Mouse (Mus musculus) neural tube, embryonic 15.5 days (tissue): ENCODE measurements around the gene Smo. TPM values are rescaled to one million over a fixed set of nuclear protein-coding genes. Genes with fewer than 3 reads are reported as not detected.

ENCODE experiments used
- ATAC-seq: fragments of 200-750 bp; cut with Nextera tagmentation; 2 replicates; pipeline ENCODE4 v1.8.0; 2017; ENCODE audit warnings: mild to moderate bottlenecking, moderate TSS enrichment, moderate library complexity; ENCODE audit not compliant: low FRiP score
- H3K27ac ChIP-seq: fragments of 300-500 bp; sonication (generic); replicated peaks from 2 replicates; pipeline ENCODE4 v1.5.1; 2015; ENCODE audit warnings: mild to moderate bottlenecking, inconsistent platforms
- H3K27me3 ChIP-seq: fragments of 300-500 bp; sonication (generic); replicated peaks from 2 replicates; pipeline ENCODE4 v1.6.1; 2015; ENCODE audit warnings: inconsistent platforms
- H3K36me3 ChIP-seq: fragments of 300-500 bp; sonication (generic); 2 replicates; pipeline ENCODE4 v1.6.1; 2015; ENCODE audit warnings: inconsistent platforms
- H3K4me1 ChIP-seq: fragments of 300-500 bp; sonication (generic); 2 replicates; pipeline ENCODE4 v1.6.1; 2015; ENCODE audit warnings: inconsistent platforms
- H3K4me2 ChIP-seq: fragments of 300-500 bp; sonication (generic); 2 replicates; pipeline ENCODE4 v1.6.1; 2015; ENCODE audit warnings: inconsistent platforms, mild to moderate bottlenecking, moderate library complexity
- H3K4me3 ChIP-seq: fragments of 300-500 bp; sonication (generic); replicated peaks from 2 replicates; pipeline ENCODE4 v1.5.1; 2015; ENCODE audit warnings: mild to moderate bottlenecking, inconsistent platforms
- H3K9ac ChIP-seq: fragments of 300-500 bp; sonication (generic); replicated peaks from 2 replicates; pipeline ENCODE4 v1.6.1; 2015; ENCODE audit warnings: mild to moderate bottlenecking, inconsistent platforms
- H3K9me3 ChIP-seq: fragments of 300-500 bp; sonication (generic); replicated peaks from 2 replicates; pipeline ENCODE4 v1.6.1; 2016; ENCODE audit warnings: inconsistent platforms
- whole genome bisulfite sequencing: fragments of 180-500 bp; shearing (Covaris S2); methylation state at CpG from one replicate; pipeline ENCODE4 v1.1.7; 2015; ENCODE audit warnings: mixed read lengths; 5-methylcytosine and 5-hydroxymethylcytosine counted together
- polyA plus RNA-seq: library from polyadenylated mRNA; unstranded; fragments of >200 nt; fragmentation: Nextera tagmentation; extraction: Ambion mirVana; gene quantifications from 2 replicates; pipeline ENCODE4 v1.2.1, GENCODE M21; 2015

Smo gene
- polyA plus RNA-seq, 1 experiment from 2014 or later: 10.8 TPM

GRCm38 (mm10) chr6:29702126-29702525, 33.2 kb upstream of the Smo start:
- Histone ChIP-seq H3K4me2 (no peak overlapping the region), H3K4me3 (no peak overlapping the region), H3K27ac (no peak overlapping the region), H3K4me1 (no peaks in the 10 kb centered on the region), H3K36me3 (no peaks in the 10 kb centered on the region), H3K9ac (no peak overlapping the region), H3K9me3 (no peaks in the 10 kb centered on the region), H3K27me3 (no peaks in the 10 kb centered on the region)
- WGBS: 82% methylated on average over 3 of the region's 3 CpGs
- no peak for ATAC-seq

GRCm38 (mm10) chr6:29704143-29704542, 31.2 kb upstream of the Smo start:
- Histone ChIP-seq H3K4me1 (peaks cover 6% of the 10 kb centered on the region; the same call in 1 of the 2 replicates), H3K4me3 (no peak overlapping the region), H3K27ac (no peak overlapping the region), H3K4me2 (no peak overlapping the region), H3K9me3 (no peaks in the 10 kb centered on the region), H3K27me3 (no peaks in the 10 kb centered on the region), H3K36me3 (no peaks in the 10 kb centered on the region), H3K9ac (no peak overlapping the region)
- no peak for ATAC-seq
- WGBS: 92% methylated on average over 5 of the region's 5 CpGs

- peak; percentile 75; the same call in 1 of the 2 replicates for ATAC-seq
- H3K36me3 ChIP-seq: no peaks in the 10 kb centered on the region
- WGBS: 9% methylated on average over 2 of the region's 2 CpGs
- H3K9ac ChIP-seq: no peak overlapping the region
- peaks cover 14% of the 10 kb centered on the region; the same call in 1 of the 2 replicates for H3K4me1 ChIP-seq
- no peak overlapping the region for H3K4me2 ChIP-seq
- no peaks in the 10 kb centered on the region for H3K27me3 ChIP-seq
- no peak overlapping the region for H3K4me3 ChIP-seq
- peak overlapping the region; percentile 6 for H3K27ac ChIP-seq
- no peaks in the 10 kb centered on the region for H3K9me3 ChIP-seq
These were observed 27.4 kb upstream of the Smo start for GRCm38 (mm10) chr6:29707902-29708301.

- no peak for ATAC-seq
- Histone ChIP-seq H3K4me2 (no peak overlapping the region), H3K9me3 (no peaks in the 10 kb centered on the region), H3K9ac (no peak overlapping the region), H3K4me3 (no peak overlapping the region), H3K36me3 (no peaks in the 10 kb centered on the region), H3K27ac (no peak overlapping the region), H3K4me1 (peaks cover 14% of the 10 kb centered on the region; the same call in 1 of the 2 replicates), H3K27me3 (no peaks in the 10 kb centered on the region)
- WGBS: 58% methylated on average over 3 of the region's 3 CpGs
These were observed 24.0 kb upstream of the Smo start for GRCm38 (mm10) chr6:29711318-29711717.

- H3K4me2 ChIP-seq: no peak overlapping the region
- ATAC-seq: no peak
- H3K4me3 ChIP-seq: no peak overlapping the region
- no peak overlapping the region for H3K27ac ChIP-seq
- 43% methylated on average over 3 of the region's 3 CpGs for WGBS
- H3K9me3 ChIP-seq: no peaks in the 10 kb centered on the region
- no peak overlapping the region for H3K9ac ChIP-seq
- H3K4me1 ChIP-seq: peaks cover 18% of the 10 kb centered on the region
- H3K27me3 ChIP-seq: peaks cover under 1% of the 10 kb centered on the region; the same call in 1 of the 2 replicates
- H3K36me3 ChIP-seq: no peaks in the 10 kb centered on the region
These were observed 23.2 kb upstream of the Smo start for GRCm38 (mm10) chr6:29712011-29712584.

GRCm38 (mm10) chr6:29716624-29717365, 18.5 kb upstream of the Smo start:
- Histone ChIP-seq H3K27me3 (peaks cover 3% of the 10 kb centered on the region; the same call in 1 of the 2 replicates), H3K9ac (no peak overlapping the region), H3K9me3 (no peaks in the 10 kb centered on the region), H3K36me3 (no peaks in the 10 kb centered on the region), H3K4me3 (no peak overlapping the region), H3K27ac (peak overlapping the region; percentile 69; the same call in 1 of the 2 replicates), H3K4me1 (peaks cover 29% of the 10 kb centered on the region), H3K4me2 (no peak overlapping the region)
- ATAC-seq: no peak
- 85% methylated on average over 10 of the region's 10 CpGs for WGBS

- H3K4me2 ChIP-seq: peak overlapping the region; percentile 58
- H3K9ac ChIP-seq: no peak overlapping the region
- no peaks in the 10 kb centered on the region for H3K36me3 ChIP-seq
- no peak for ATAC-seq
- H3K9me3 ChIP-seq: no peaks in the 10 kb centered on the region
- peaks cover 29% of the 10 kb centered on the region for H3K4me1 ChIP-seq
- 67% methylated on average over 10 of the region's 10 CpGs for whole genome bisulfite sequencing
- H3K27ac ChIP-seq: peak overlapping the region; percentile 69
- peaks cover 3% of the 10 kb centered on the region; the same call in 1 of the 2 replicates for H3K27me3 ChIP-seq
- H3K4me3 ChIP-seq: no peak overlapping the region
These were observed 17.8 kb upstream of the Smo start for GRCm38 (mm10) chr6:29717541-29717940.

- peak; percentile 71 for ATAC-seq
- no peaks in the 10 kb centered on the region for H3K9me3 ChIP-seq
- peak overlapping the region; percentile 11; the same call in 1 of the 2 replicates for H3K4me3 ChIP-seq
- no peaks in the 10 kb centered on the region for H3K36me3 ChIP-seq
- peak overlapping the region; percentile 58 for H3K4me2 ChIP-seq
- peak overlapping the region; percentile 69 for H3K27ac ChIP-seq
- 16% methylated on average over 14 of the region's 14 CpGs for WGBS
- H3K9ac ChIP-seq: no peak overlapping the region
- peaks cover 3% of the 10 kb centered on the region; the same call in 1 of the 2 replicates for H3K27me3 ChIP-seq
- H3K4me1 ChIP-seq: peaks cover 29% of the 10 kb centered on the region
These were observed 17.3 kb upstream of the Smo start for GRCm38 (mm10) chr6:29717952-29718521.

- Histone ChIP-seq H3K4me3 (peak overlapping the region; percentile 29), H3K9me3 (no peaks in the 10 kb centered on the region), H3K36me3 (no peaks in the 10 kb centered on the region), H3K4me1 (peaks cover 29% of the 10 kb centered on the region), H3K9ac (no peak overlapping the region), H3K27me3 (peaks cover 3% of the 10 kb centered on the region; the same call in 1 of the 2 replicates), H3K4me2 (peak overlapping the region; percentile 58), H3K27ac (peak overlapping the region; percentile 69)
- peak; percentile 53; the same call in 1 of the 2 replicates for ATAC-seq
- 1% methylated on average over 15 of the region's 15 CpGs for WGBS
These were observed 16.4 kb upstream of the Smo start for GRCm38 (mm10) chr6:29718894-29719329.

GRCm38 (mm10) chr6:29721890-29722289, 13.4 kb upstream of the Smo start:
- no peaks in the 10 kb centered on the region for H3K9me3 ChIP-seq
- no peak overlapping the region for H3K4me3 ChIP-seq
- no peak overlapping the region for H3K4me2 ChIP-seq
- H3K27ac ChIP-seq: no peak overlapping the region
- WGBS: 80% methylated on average over 2 of the region's 2 CpGs
- H3K27me3 ChIP-seq: peaks cover 3% of the 10 kb centered on the region; the same call in 1 of the 2 replicates
- no peak for ATAC-seq
- no peaks in the 10 kb centered on the region for H3K36me3 ChIP-seq
- peaks cover 27% of the 10 kb centered on the region for H3K4me1 ChIP-seq
- H3K9ac ChIP-seq: no peak overlapping the region

GRCm38 (mm10) chr6:29726576-29727200, 8.6 kb upstream of the Smo start:
- H3K4me1 ChIP-seq: no peaks in the 10 kb centered on the region
- 51% methylated on average over 1 of the region's 1 CpGs for WGBS
- H3K4me3 ChIP-seq: no peak overlapping the region
- no peak overlapping the region for H3K27ac ChIP-seq
- no peaks in the 10 kb centered on the region for H3K36me3 ChIP-seq
- H3K27me3 ChIP-seq: no peaks in the 10 kb centered on the region
- no peaks in the 10 kb centered on the region for H3K9me3 ChIP-seq
- H3K4me2 ChIP-seq: no peak overlapping the region
- H3K9ac ChIP-seq: no peak overlapping the region
- no peak for ATAC-seq
